Mouse (Mus musculus): Measurements from ENCODE around the gene Atp8a1. TPM values are rescaled to one million over a fixed set of nuclear protein-coding genes. Genes with fewer than 3 reads are reported as not detected.

Gene Atp8a1
- total RNA-seq, 2 experiments from 2014 or later, result 11.7 to 12.8 TPM

GRCm38 (mm10) chr5:67640596-67641312 lies 206.5 kb downstream of the Atp8a1 start:
- no peak for DNase-seq (ENCODE audit: low spot score in 2 of 2)

DNA sequence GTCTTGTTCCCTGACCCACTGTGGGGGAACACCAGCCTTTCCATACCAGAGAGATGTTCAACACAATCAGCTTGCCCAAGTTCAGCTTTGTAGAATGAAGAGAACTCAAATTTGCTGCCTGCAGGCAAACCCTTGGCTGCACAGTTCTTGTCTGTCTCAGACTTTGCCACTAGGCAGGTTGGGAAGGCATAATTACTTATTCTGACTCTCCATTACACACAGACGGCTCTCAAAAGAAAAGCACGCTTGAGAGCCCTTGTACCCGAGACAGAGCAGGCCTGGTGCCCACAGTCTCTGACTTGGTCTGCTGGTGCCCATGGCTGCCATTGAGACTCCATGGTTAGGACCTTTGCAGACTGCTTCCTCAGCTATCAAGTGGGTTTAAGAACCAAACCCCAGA lies 212.9 kb downstream of the Atp8a1 start:
- DNase-seq (ENCODE audit: low spot score in 2 of 2), result no peak

GRCm38 (mm10) chr5:67633831-67634268 lies 213.4 kb downstream of the Atp8a1 start:
- no peak for DNase-seq (ENCODE audit: low spot score in 2 of 2)

- no peak for DNase-seq (ENCODE audit: low spot score in 2 of 2)
Measured at GRCm38 (mm10) chr5:67633138-67633782, 214.0 kb downstream of the Atp8a1 start.

DNA sequence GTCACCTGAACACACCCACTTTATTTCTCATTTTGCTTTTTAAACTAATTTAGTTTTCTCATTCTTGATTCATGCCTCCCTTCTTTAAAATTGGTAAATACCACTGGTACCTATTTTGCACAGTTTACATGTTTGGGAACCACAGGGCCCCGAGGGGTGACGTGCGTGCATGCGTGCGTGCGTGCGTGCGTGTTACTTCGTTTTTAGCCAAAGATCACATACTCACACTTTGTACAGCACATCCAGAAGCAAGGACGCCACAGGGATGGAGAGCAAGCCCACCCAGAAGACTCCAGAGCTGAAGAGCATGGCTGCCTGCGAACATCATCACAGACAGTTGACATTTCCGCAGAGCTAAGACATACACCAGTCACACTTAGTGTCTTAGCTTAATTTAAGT lies 216.0 kb downstream of the Atp8a1 start:
- DNase-seq (ENCODE audit: low spot score in 2 of 2), result no peak

GRCm38 (mm10) chr5:67629861-67630260 lies 217.4 kb downstream of the Atp8a1 start:
- no peak for DNase-seq (ENCODE audit: low spot score in 2 of 2)

DNA sequence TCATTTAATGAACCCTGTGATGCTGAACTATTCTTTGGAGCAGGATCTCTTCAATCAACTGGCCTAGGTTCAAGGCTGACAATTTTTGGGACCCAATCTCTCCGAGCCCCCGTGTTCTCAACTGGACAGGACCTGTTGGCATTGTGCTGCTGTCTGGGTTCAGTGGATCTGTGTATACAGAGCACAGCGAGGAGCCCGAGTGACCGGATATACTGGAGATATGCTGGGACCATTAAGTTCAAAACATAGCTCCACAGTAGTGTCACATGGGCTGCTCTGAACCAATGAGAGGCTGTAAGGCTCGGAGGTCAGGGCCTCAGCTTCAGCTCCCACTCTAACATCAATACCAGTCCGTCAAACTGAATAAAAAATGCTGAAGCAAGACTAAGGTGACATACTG lies 217.8 kb downstream of the Atp8a1 start:
- DNase-seq (ENCODE audit: low spot score in 2 of 2), result no peak

DNA sequence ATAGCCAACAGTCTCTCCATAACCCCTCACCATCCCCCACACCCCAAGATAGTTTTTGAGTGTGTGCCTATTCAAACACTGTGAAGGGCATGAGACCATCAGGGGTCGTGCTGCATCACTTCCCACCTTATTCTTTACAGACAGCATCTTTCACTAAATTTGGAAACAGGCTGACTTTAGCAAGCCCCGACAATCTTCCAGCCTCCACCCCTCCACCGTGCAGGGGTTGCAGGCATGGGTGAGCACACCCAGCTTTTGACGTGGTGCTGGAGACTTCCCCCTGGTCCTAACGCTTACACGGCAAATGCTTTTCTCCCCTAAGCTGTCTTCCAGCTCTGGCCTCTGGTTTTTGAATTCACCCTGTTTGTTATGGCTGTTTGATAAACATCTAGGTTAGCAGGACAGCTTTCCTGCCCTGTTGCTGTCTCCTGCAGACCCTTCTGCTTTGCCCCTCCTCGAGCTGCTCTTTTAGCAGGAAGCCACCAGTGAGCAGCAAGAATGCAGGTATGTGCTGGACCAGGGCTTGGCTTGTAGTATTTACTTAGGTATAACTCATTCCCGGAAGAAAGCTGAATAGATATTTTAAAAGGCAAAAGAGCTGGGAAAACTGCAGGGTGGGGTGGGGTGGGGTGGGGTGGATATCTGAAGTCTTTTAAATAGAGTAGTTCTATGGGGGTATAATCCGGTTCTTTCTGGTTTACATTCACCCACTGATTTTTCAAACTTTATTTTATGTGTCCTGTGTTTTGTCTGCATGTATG lies 218.9 kb downstream of the Atp8a1 start:
- no peak for DNase-seq (ENCODE audit: low spot score in 2 of 2)

DNA sequence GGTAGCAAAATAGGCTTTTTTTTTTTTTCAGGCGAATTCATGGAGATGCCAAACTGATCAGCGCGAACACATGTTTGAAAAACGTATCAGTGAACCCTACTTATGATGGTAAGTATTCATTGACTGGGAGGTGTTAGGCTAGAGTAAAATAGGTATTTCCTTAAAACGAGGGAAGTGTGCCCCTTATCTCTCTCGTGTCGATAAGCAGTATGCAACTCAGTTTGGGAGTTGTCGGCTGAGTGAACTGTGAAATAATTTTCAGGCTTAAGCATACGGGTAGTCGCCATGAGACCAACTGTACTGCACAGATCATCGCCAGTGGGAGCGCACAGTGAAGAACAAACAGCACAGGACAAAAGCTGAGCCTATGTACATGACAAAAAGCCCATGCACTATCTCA lies 226.0 kb downstream of the Atp8a1 start:
- no peak for DNase-seq (ENCODE audit: low spot score in 2 of 2)

DNA sequence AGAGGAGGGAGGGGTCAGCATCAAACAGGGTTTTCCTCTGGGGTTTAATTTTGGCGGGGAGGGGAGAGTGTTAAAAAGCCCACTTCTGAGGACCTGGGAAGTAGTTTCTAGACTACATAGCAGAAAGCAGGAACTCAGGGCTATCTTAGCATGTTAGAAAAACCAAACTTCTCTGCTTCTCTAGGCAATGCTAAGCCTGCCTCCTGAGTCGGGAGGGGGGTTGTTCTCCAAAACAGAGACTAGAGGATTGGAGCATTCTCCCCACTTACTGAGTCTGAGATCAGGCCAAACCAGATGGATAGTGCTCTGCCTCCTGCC lies 237.8 kb downstream of the Atp8a1 start:
- DNase-seq (ENCODE audit: low spot score in 2 of 2), result no peak

- DNase-seq (ENCODE audit: low spot score in 2 of 2), result no peak
Measured at GRCm38 (mm10) chr5:67608674-67609519, 238.3 kb downstream of the Atp8a1 start.

GRCm38 (mm10) chr5:67607804-67608673 lies 239.2 kb downstream of the Atp8a1 start, which contains the start of gene Shisa3:
TSS of gene Shisa3 (plus strand) at chr5:67607882.
- DNase-seq (ENCODE audit: low spot score in 2 of 2), result peak in 1 of 2 experiments; percentile 49

DNA sequence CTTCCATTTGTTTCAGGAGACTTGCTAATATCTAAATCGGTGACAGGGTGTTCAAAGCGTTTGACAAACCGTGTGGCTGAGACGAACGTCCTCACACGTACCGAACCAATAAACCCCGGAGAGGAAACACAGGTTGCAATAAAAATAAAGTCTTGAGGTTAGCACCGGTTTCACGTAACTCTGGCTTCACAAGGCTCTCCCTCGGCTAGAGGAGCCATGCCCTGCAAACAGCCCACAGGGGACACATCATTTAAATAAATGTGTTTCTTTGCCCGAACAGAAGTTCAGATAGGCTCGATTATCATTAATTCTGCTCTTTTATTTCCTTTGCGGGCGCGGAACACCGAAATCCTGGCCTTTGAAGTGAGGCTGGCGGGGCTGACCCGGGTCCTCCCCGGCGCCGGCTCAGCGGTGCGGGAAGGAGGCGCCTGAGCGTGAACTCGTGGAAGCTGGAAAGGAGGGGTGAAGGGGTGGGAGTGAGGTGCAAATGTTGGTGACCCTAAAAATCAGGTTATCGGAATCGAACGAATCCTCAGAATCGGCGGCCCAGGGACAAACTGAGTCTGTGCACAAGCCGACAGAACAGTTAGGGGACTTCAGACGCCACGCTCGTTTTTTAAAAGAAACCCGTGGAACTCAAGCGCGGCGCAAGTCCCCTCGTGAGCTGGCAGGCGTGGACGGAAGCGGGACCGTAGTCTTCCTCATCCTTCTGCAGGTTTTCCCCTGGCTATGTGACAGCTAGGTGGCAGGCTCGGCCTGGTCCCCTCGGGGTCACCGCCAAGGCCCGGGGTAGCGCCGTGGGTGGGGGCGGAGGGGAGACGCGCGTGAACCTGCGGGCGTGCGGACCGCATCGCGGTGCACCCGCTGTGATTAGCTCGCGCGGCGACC lies 240.1 kb downstream of the Atp8a1 start:
- DNase-seq (ENCODE audit: low spot score in 2 of 2), result peak; percentile 17 to 35

GRCm38 (mm10) chr5:67605951-67606350 lies 241.3 kb downstream of the Atp8a1 start:
- DNase-seq (ENCODE audit: low spot score in 2 of 2), result no peak

- DNase-seq (ENCODE audit: low spot score in 2 of 2), result no peak
Measured at GRCm38 (mm10) chr5:67599935-67600334, 247.3 kb downstream of the Atp8a1 start.

DNA sequence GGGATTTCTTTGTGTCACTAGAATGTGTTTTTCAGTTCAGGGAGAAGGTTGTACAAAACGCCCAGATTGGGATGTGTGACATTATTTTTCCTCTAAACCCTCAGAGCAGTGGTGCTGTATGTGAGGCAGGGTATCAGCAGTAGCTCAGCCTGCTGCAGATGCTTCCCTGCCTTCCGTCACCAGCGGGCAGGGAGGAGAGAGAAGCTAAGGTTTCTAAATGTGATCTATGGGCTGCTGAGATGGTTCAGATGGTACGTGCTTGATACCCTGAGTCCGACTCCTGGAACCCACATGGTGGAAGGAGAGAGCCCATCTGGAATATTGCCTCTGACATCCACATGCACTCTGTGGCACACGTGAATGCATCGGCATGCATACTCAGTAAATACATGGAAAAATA lies 251.6 kb downstream of the Atp8a1 start:
- no peak for DNase-seq (ENCODE audit: low spot score in 2 of 2)

DNA sequence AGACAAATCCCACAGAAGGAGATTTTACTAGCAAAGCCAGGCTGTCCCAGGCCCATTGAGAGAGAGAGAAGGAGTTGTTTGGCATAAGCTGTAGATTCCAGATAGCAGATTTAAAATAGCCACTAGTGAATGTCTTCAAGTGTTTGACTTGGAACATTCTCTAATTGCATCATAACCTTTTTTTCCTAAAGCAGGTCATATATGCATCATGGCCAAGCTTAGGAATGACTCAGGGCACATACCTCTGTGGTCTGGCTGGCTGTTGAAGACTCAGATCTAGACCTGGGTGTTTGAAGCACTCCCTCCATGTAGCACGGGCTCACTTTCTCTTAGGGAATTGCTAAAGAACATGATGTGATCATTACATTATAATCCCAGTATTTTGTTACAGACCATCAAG lies 252.2 kb downstream of the Atp8a1 start:
- no peak for DNase-seq (ENCODE audit: low spot score in 2 of 2)

DNA sequence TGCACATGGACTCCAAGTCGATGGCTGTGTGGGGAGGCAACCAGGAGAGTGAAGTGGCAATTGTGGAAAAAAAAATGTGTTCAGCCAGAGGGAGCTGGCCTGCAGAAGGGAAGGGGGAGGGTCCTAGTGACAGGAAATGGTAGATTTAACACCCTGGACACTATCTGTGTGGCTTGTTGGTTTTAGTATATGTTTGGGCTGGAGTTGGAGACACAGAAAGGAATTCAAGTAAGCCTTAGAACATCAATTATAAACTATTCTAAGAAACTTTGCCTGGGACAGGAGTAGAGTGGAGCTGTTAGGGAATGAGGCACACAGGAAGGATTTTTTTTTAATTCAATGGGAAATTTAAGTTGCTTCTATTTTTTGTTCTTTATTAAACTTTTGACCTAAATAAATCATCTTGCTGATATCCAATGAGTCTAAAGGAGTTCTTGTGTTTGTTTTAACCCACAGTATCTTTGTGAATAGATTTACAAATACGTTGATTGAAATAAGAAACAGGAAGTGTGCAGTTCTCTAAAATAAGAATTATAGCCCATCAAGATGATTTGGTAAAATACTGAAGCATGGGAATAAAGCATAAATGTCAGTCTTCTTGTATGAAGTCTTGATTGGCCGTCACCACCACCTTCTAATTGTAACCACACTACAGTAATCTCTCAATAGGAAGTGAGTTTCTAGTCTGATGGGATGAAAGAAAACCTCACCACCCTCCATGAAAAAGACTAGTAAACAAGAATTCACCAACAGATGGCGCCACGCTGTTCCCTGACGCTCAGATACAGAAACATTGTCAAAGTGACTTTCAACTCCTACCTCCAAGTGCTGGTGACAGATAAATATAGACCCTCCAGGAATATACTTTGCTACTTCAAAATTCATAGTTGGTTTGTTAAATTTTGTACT lies 267.3 kb downstream of the Atp8a1 start:
- DNase-seq (ENCODE audit: low spot score in 2 of 2), result no peak

Measured in gastrocnemius, postnatal 4 days (tissue).